Mouse (Mus musculus) liver, embryonic 14.5 days (tissue): ENCODE results near the gene Mrrf. TPM values are rescaled to one million over a fixed set of nuclear protein-coding genes. Genes with fewer than 3 reads are reported as not detected.
A peak's percentile ranks its signal among the peaks of the same experiment; 100 is the strongest.

Experiments used
- ATAC-seq: fragments of 200-750 bp; cut with Nextera tagmentation; 2 replicates; pipeline ENCODE4 v1.8.0; 2017; ENCODE audit warnings: moderate number of reproducible peaks, mild to moderate bottlenecking, moderate library complexity; ENCODE audit not compliant: insufficient read depth
- DNase-seq, 3 experiments: peaks; one replicate each; pipeline ENCODE4 v3.0.0-alpha.2; 2012 to 2013; ENCODE audit warnings: low read depth in 3 of 3, low spot score in 3 of 3
- H3K27ac ChIP-seq: fragments of 300-500 bp; sonication (generic); 2 replicates; pipeline ENCODE4 v1.5.1; 2014; ENCODE audit warnings: moderate library complexity, mild to moderate bottlenecking, control low read depth, inconsistent platforms
- H3K27me3 ChIP-seq: fragments of 300-500 bp; sonication (generic); 2 replicates; pipeline ENCODE4 v1.6.1; 2014; ENCODE audit warnings: mild to moderate bottlenecking, low read length, moderate library complexity; ENCODE audit not compliant: control insufficient read depth, insufficient read depth
- H3K36me3 ChIP-seq: fragments of 300-500 bp; sonication (generic); replicated peaks from 2 replicates; pipeline ENCODE4 v1.6.1; 2014; ENCODE audit warnings: low read depth; ENCODE audit not compliant: control insufficient read depth, insufficient read depth
- H3K4me1 ChIP-seq, 2 experiments: fragments of 200-500 bp in 1 of 2; fragments of 300-500 bp in 1 of 2; sonication (generic) in 1 of 2; replicated peaks; 2 replicates each; pipeline ENCODE4 v1.6.1; 2012 to 2014; ENCODE audit warnings: antibody characterized with exemption in 1 of 2, inconsistent platforms in 1 of 2, low read length in 1 of 2; ENCODE audit not compliant: control insufficient read depth in 2 of 2, insufficient read depth in 2 of 2
- H3K4me2 ChIP-seq: fragments of 300-500 bp; sonication (generic); 2 replicates; pipeline ENCODE4 v1.6.1; 2014; ENCODE audit warnings: low read depth, mild to moderate bottlenecking, control low read depth, moderate library complexity
- H3K4me3 ChIP-seq, 2 experiments: fragments of 200-500 bp in 1 of 2; fragments of 300-500 bp in 1 of 2; sonication (generic) in 1 of 2; 2 replicates each; pipeline ENCODE4 v1.5.1; 2012 to 2014; ENCODE audit warnings: low read depth in 2 of 2, low read length in 2 of 2, mild to moderate bottlenecking in 2 of 2, control low read depth in 1 of 2, inconsistent platforms in 1 of 2, moderate library complexity in 1 of 2; ENCODE audit not compliant: insufficient read depth in 1 of 2
- H3K9ac ChIP-seq: fragments of 300-500 bp; sonication (generic); replicated peaks from 2 replicates; pipeline ENCODE4 v1.6.1; 2014; ENCODE audit warnings: mild to moderate bottlenecking, control low read depth, moderate library complexity
- H3K9me3 ChIP-seq: fragments of 300-500 bp; sonication (generic); 2 replicates; pipeline ENCODE4 v1.6.1; 2016; ENCODE audit warnings: low read length, mixed read lengths; ENCODE audit not compliant: control insufficient read depth
- CTCF ChIP-seq: IDR thresholded peaks from 2 replicates; pipeline ENCODE4 v1.5.1; 2016; ENCODE audit warnings: antibody characterized with exemption, low read depth, control low read depth
- EP300 ChIP-seq: IDR thresholded peaks from 2 replicates; pipeline ENCODE4 v1.6.1; 2016; ENCODE audit warnings: antibody characterized with exemption, low read depth
- whole genome bisulfite sequencing: fragments of 180-500 bp; shearing (Covaris S2); extraction: QIAGEN DNeasy Blood & Tissue Kit; methylation state at CpG from one replicate; pipeline ENCODE4 v1.1.7; 2014; ENCODE audit not compliant: insufficient replicate concordance; 5-methylcytosine and 5-hydroxymethylcytosine counted together
- polyA plus RNA-seq, 2 experiments: library from polyadenylated mRNA; depleted of rRNA in 1 of 2; stranded (reverse) in 1 of 2; unstranded in 1 of 2; fragments of >200 nt; fragmentation: Nextera tagmentation in 1 of 2; extraction: Ambion mirVana in 1 of 2; gene quantifications; 2 replicates each; pipeline versions ENCODE4 v1.2.1 to v1.2.3; 2012 to 2014

Gene Mrrf
- polyA plus RNA-seq, 2 experiments: 9.1 to 17.8 TPM

GRCm38 (mm10) chr2:36235917-36236316 lies 99.7 kb downstream of the Mrrf start:
- Histone ChIP-seq H3K4me1 (peaks cover 0 to 8% of the 10 kb centered on the region in 2 experiments; a peak in 1 of 4 replicates), H3K27ac (no peak overlapping the region), H3K27me3 (no peaks in the 10 kb centered on the region), H3K4me3 (no peak overlapping the region), H3K9me3 (no peaks in the 10 kb centered on the region), H3K36me3 (no peaks in the 10 kb centered on the region), H3K9ac (no peak overlapping the region), H3K4me2 (no peak overlapping the region)
- DNase-seq: no peak
- WGBS: 46% methylated on average over 4 of the region's 4 CpGs
- no peak for ATAC-seq
- TF ChIP-seq EP300 (no peak), CTCF (no peak)

- Histone ChIP-seq H3K9me3 (no peaks in the 10 kb centered on the region), H3K9ac (no peak overlapping the region), H3K4me3 (no peak overlapping the region), H3K36me3 (no peaks in the 10 kb centered on the region), H3K27me3 (no peaks in the 10 kb centered on the region), H3K27ac (no peak overlapping the region), H3K4me1 (peaks cover 0 to 8% of the 10 kb centered on the region in 2 experiments; a peak in 1 of 4 replicates), H3K4me2 (no peak overlapping the region)
- 67% methylated on average over 5 of the region's 5 CpGs for WGBS
- no peak for ATAC-seq
- DNase-seq: no peak
- TF ChIP-seq EP300: no peak
- TF ChIP-seq CTCF: no peak
Measured at GRCm38 (mm10) chr2:36236889-36237288, 100.7 kb downstream of the Mrrf start.

GRCm38 (mm10) chr2:36237557-36237956 lies 101.4 kb downstream of the Mrrf start:
- no peak for ATAC-seq
- no peak for DNase-seq
- no peak overlapping the region for H3K4me2 ChIP-seq
- H3K27me3 ChIP-seq: no peaks in the 10 kb centered on the region
- H3K9me3 ChIP-seq: no peaks in the 10 kb centered on the region
- TF ChIP-seq CTCF (no peak), EP300 (no peak)
- no peak overlapping the region for H3K4me3 ChIP-seq
- no peak overlapping the region for H3K9ac ChIP-seq
- H3K4me1 ChIP-seq: peaks cover 0 to 8% of the 10 kb centered on the region in 2 experiments; a peak in 1 of 4 replicates
- no peaks in the 10 kb centered on the region for H3K36me3 ChIP-seq
- 76% methylated on average over 6 of the region's 6 CpGs for WGBS
- H3K27ac ChIP-seq: no peak overlapping the region

GRCm38 (mm10) chr2:36238467-36238866 lies 102.3 kb downstream of the Mrrf start:
- Histone ChIP-seq H3K4me3 (no peak overlapping the region), H3K9ac (no peak overlapping the region), H3K4me1 (peaks cover 0 to 8% of the 10 kb centered on the region in 2 experiments; a peak in 1 of 4 replicates), H3K4me2 (no peak overlapping the region), H3K27ac (no peak overlapping the region), H3K9me3 (no peaks in the 10 kb centered on the region), H3K36me3 (no peaks in the 10 kb centered on the region), H3K27me3 (no peaks in the 10 kb centered on the region)
- TF ChIP-seq EP300 (no peak), CTCF (peak; percentile 29)
- ATAC-seq (no peak), DNase-seq (no peak)
- WGBS: 66% methylated on average over 3 of the region's 3 CpGs

GRCm38 (mm10) chr2:36238951-36239350 lies 102.8 kb downstream of the Mrrf start:
- WGBS: 66% methylated on average over 2 of the region's 2 CpGs

More at GRCm38 (mm10) chr2:36238951-36239350, 102.8 kb downstream of the Mrrf start:
- no peak for TF ChIP-seq EP300
- no peak for TF ChIP-seq CTCF
- Histone ChIP-seq H3K9me3 (no peaks in the 10 kb centered on the region), H3K36me3 (no peaks in the 10 kb centered on the region), H3K9ac (no peak overlapping the region), H3K27me3 (no peaks in the 10 kb centered on the region), H3K4me3 (no peak overlapping the region), H3K4me2 (no peak overlapping the region), H3K27ac (no peak overlapping the region), H3K4me1 (peaks cover 0 to 8% of the 10 kb centered on the region in 2 experiments; a peak in 1 of 4 replicates)
- DNase-seq: no peak
- ATAC-seq: no peak

Other genes starting within 250 kb of the Mrrf start
- gene Ttll11, start 156.5 kb upstream of the Mrrf start, polyA plus RNA-seq (2012; rRNA removed): 0.83 and 1.5 TPM in 2 replicates
- gene Ttll11, start 156.5 kb upstream of the Mrrf start, polyA plus RNA-seq (2014; fragmentation: Nextera tagmentation; extraction: Ambion mirVana): 0.42 and 0.72 TPM in 2 replicates
- gene Ndufa8, start 87.0 kb upstream of the Mrrf start, polyA plus RNA-seq (2012; rRNA removed): 45.4 and 56.1 TPM in 2 replicates
- gene Ndufa8, start 87.0 kb upstream of the Mrrf start, polyA plus RNA-seq (2014; fragmentation: Nextera tagmentation; extraction: Ambion mirVana): 127 and 128 TPM in 2 replicates
- gene Morn5, start 86.9 kb upstream of the Mrrf start, polyA plus RNA-seq (2012; rRNA removed): not detected in 2 replicates
- not detected in 2 replicates for gene Morn5, start 86.9 kb upstream of the Mrrf start, polyA plus RNA-seq (2014; fragmentation: Nextera tagmentation; extraction: Ambion mirVana)
- gene Lhx6, start 31.0 kb upstream of the Mrrf start, polyA plus RNA-seq (2012; rRNA removed): 0.21 and 0.22 TPM in 2 replicates
- gene Lhx6, start 31.0 kb upstream of the Mrrf start, polyA plus RNA-seq (2014; fragmentation: Nextera tagmentation; extraction: Ambion mirVana): 0.19 and 0.22 TPM in 2 replicates
- gene Rbm18, start 384 bp downstream of the Mrrf start, polyA plus RNA-seq (2012; rRNA removed): 7.8 and 10.2 TPM in 2 replicates
- 20.6 and 22.8 TPM in 2 replicates for gene Rbm18, start 384 bp downstream of the Mrrf start, polyA plus RNA-seq (2014; fragmentation: Nextera tagmentation; extraction: Ambion mirVana)
- 8.6 and 9.9 TPM in 2 replicates for gene Ptgs1, start 94.0 kb downstream of the Mrrf start, polyA plus RNA-seq (2012; rRNA removed)
- 15.8 and 16.4 TPM in 2 replicates for gene Ptgs1, start 94.0 kb downstream of the Mrrf start, polyA plus RNA-seq (2014; fragmentation: Nextera tagmentation; extraction: Ambion mirVana)
- not detected in 2 replicates for gene Olfr338, start 237.1 kb downstream of the Mrrf start, polyA plus RNA-seq (2012; rRNA removed)
- gene Olfr338, start 237.1 kb downstream of the Mrrf start, polyA plus RNA-seq (2014; fragmentation: Nextera tagmentation; extraction: Ambion mirVana): not detected in 2 replicates